Mouse (Mus musculus) cortical plate, adult 2 months (tissue): Measurements from ENCODE around the gene Coq7.

Source experiments
- CTCF ChIP-seq: fragments of 200-500 bp; IDR thresholded peaks from 2 replicates; pipeline ENCODE4 v1.5.1; 2011; ENCODE audit warnings: mild to moderate bottlenecking, control low read depth, low read length; ENCODE audit not compliant: insufficient read depth; ENCODE audit errors: extremely low read depth
- POLR2A ChIP-seq: fragments of 200-500 bp; IDR thresholded peaks from 2 replicates; pipeline ENCODE4 v1.6.1; 2011; ENCODE audit warnings: mild to moderate bottlenecking, low read length, control low read depth; ENCODE audit not compliant: insufficient read depth; ENCODE audit errors: extremely low read depth

DNA sequence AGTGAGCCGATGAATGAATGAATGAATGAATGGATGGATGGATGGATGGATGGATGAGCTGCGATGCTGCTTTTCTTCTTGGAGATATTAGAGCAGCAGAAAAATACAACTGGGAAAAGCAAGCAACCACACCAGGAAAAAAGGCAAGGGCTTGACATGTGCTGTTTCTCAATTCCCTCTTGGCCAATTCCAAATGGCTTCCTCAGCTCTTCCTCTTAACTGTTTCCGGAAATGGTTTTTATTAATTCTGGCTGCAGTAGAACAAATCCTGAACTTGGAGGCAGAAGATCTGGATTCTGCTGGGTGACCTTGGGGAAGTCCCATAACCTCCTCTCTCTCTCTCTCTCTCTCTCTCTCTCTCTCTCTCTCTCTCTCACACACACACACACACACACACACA lies 65.1 kb downstream of the Coq7 start:
- TF ChIP-seq POLR2A: no peak
- no peak for TF ChIP-seq CTCF
